Mouse (Mus musculus): Measurements from ENCODE around the gene Arnt2. TPM values are rescaled to one million over a fixed set of nuclear protein-coding genes. Genes with fewer than 3 reads are reported as not detected.

Arnt2 gene
- polyA plus RNA-seq (2016; fragmentation: Nextera tagmentation; extraction: Ambion mirVana) = 26.0 and 27.8 TPM in 2 replicates

- Histone ChIP-seq H3K4me3 (peak within 1 kb of the TSS; percentile 70), H3K27me3 (no peaks in the 10 kb centered on the region), H3K4me1 (peaks cover 16% of the 10 kb centered on the region; the same call in 1 of the 2 replicates), H3K9me3 (no peaks in the 10 kb centered on the region), H3K36me3 (no peaks in the 10 kb centered on the region), H3K4me2 (replicated peaks) (peak within 1 kb of the TSS; percentile 73), H3K9ac (peak within 1 kb of the TSS; percentile 84), H3K27ac (peak within 1 kb of the TSS; percentile 85)
- under 1% methylated on average over 67 of the region's 69 CpGs for WGBS
- ATAC-seq (ENCODE audit: insufficient number of reproducible peaks, insufficient read depth, low FRiP score, low TSS enrichment) = peak; percentile 88
Measured at GRCm38 (mm10) chr7:84409896-84410521, at the start of gene Arnt2. TSS of gene Arnt2 (minus strand) at chr7:84410176.

GRCm38 (mm10) chr7:84451681-84452080 is 41.7 kb upstream of the Arnt2 start:
- Histone ChIP-seq H3K36me3 (no peaks in the 10 kb centered on the region), H3K9me3 (no peaks in the 10 kb centered on the region), H3K4me2 (replicated peaks) (no peak overlapping the region), H3K27me3 (no peaks in the 10 kb centered on the region), H3K9ac (no peak overlapping the region), H3K27ac (no peak overlapping the region), H3K4me3 (no peak overlapping the region), H3K4me1 (no peaks in the 10 kb centered on the region)
- no peak for ATAC-seq (ENCODE audit: insufficient number of reproducible peaks, insufficient read depth, low FRiP score, low TSS enrichment)

- Histone ChIP-seq H3K27ac (no peak overlapping the region), H3K4me3 (no peak overlapping the region), H3K9ac (no peak overlapping the region), H3K4me2 (replicated peaks) (no peak overlapping the region), H3K9me3 (no peaks in the 10 kb centered on the region), H3K4me1 (no peaks in the 10 kb centered on the region), H3K36me3 (no peaks in the 10 kb centered on the region), H3K27me3 (no peaks in the 10 kb centered on the region)
- WGBS = 65% methylated on average over 2 of the region's 2 CpGs
- ATAC-seq (ENCODE audit: insufficient number of reproducible peaks, insufficient read depth, low FRiP score, low TSS enrichment) = no peak
Measured at GRCm38 (mm10) chr7:84449066-84449465, 39.1 kb upstream of the Arnt2 start.

GRCm38 (mm10) chr7:84448512-84448911 is 38.5 kb upstream of the Arnt2 start:
- Histone ChIP-seq H3K9ac (no peak overlapping the region), H3K9me3 (no peaks in the 10 kb centered on the region), H3K4me2 (replicated peaks) (no peak overlapping the region), H3K36me3 (no peaks in the 10 kb centered on the region), H3K27me3 (no peaks in the 10 kb centered on the region), H3K27ac (no peak overlapping the region), H3K4me1 (no peaks in the 10 kb centered on the region), H3K4me3 (no peak overlapping the region)
- ATAC-seq (ENCODE audit: insufficient number of reproducible peaks, insufficient read depth, low FRiP score, low TSS enrichment) = no peak

- Histone ChIP-seq H3K4me1 (no peaks in the 10 kb centered on the region), H3K9ac (no peak overlapping the region), H3K4me3 (no peak overlapping the region), H3K4me2 (replicated peaks) (no peak overlapping the region), H3K27ac (no peak overlapping the region), H3K36me3 (no peaks in the 10 kb centered on the region), H3K27me3 (no peaks in the 10 kb centered on the region), H3K9me3 (no peaks in the 10 kb centered on the region)
- 85% methylated on average over 5 of the region's 5 CpGs for WGBS
- no peak for ATAC-seq (ENCODE audit: insufficient number of reproducible peaks, insufficient read depth, low FRiP score, low TSS enrichment)
Measured at GRCm38 (mm10) chr7:84447740-84448435, 37.9 kb upstream of the Arnt2 start.

GRCm38 (mm10) chr7:84447060-84447459 is 37.1 kb upstream of the Arnt2 start:
- Histone ChIP-seq H3K9me3 (no peaks in the 10 kb centered on the region), H3K4me2 (replicated peaks) (no peak overlapping the region)
- no peak for ATAC-seq (ENCODE audit: insufficient number of reproducible peaks, insufficient read depth, low FRiP score, low TSS enrichment)

GRCm38 (mm10) chr7:84442343-84442911 is 32.5 kb upstream of the Arnt2 start:
- H3K27ac ChIP-seq = no peak overlapping the region
- H3K4me3 ChIP-seq = no peak overlapping the region
- H3K36me3 ChIP-seq = no peaks in the 10 kb centered on the region
- ATAC-seq (ENCODE audit: insufficient number of reproducible peaks, insufficient read depth, low FRiP score, low TSS enrichment) = no peak
- H3K27me3 ChIP-seq = no peaks in the 10 kb centered on the region
- H3K4me1 ChIP-seq = no peaks in the 10 kb centered on the region
- H3K9ac ChIP-seq = no peak overlapping the region
- no peaks in the 10 kb centered on the region for H3K9me3 ChIP-seq
- H3K4me2 ChIP-seq (replicated peaks) = no peak overlapping the region
- WGBS = 76% methylated on average over 2 of the region's 2 CpGs

More at GRCm38 (mm10) chr7:84447060-84447459, 37.1 kb upstream of the Arnt2 start:
- Histone ChIP-seq H3K4me1 (no peaks in the 10 kb centered on the region), H3K36me3 (no peaks in the 10 kb centered on the region), H3K9ac (no peak overlapping the region), H3K27ac (no peak overlapping the region), H3K27me3 (no peaks in the 10 kb centered on the region), H3K4me3 (no peak overlapping the region)
- 16% methylated on average over 4 of the region's 4 CpGs for WGBS

- no peak overlapping the region for H3K4me2 ChIP-seq (replicated peaks)
- no peak overlapping the region for H3K9ac ChIP-seq
- no peaks in the 10 kb centered on the region for H3K9me3 ChIP-seq
- no peak overlapping the region for H3K4me3 ChIP-seq
- H3K36me3 ChIP-seq = no peaks in the 10 kb centered on the region
- no peaks in the 10 kb centered on the region for H3K4me1 ChIP-seq
- H3K27ac ChIP-seq = no peak overlapping the region
- no peaks in the 10 kb centered on the region for H3K27me3 ChIP-seq
- no peak for ATAC-seq (ENCODE audit: insufficient number of reproducible peaks, insufficient read depth, low FRiP score, low TSS enrichment)
- whole genome bisulfite sequencing = 76% methylated on average over 1 of the region's 1 CpGs
Measured at GRCm38 (mm10) chr7:84439606-84440005, 29.6 kb upstream of the Arnt2 start.

GRCm38 (mm10) chr7:84434901-84435300 is 24.9 kb upstream of the Arnt2 start:
- no peak overlapping the region for H3K4me3 ChIP-seq
- no peak overlapping the region for H3K9ac ChIP-seq
- no peak overlapping the region for H3K27ac ChIP-seq
- H3K9me3 ChIP-seq = no peaks in the 10 kb centered on the region
- 73% methylated on average over 2 of the region's 2 CpGs for WGBS
- no peak for ATAC-seq (ENCODE audit: insufficient number of reproducible peaks, insufficient read depth, low FRiP score, low TSS enrichment)
- no peaks in the 10 kb centered on the region for H3K36me3 ChIP-seq
- H3K27me3 ChIP-seq = no peaks in the 10 kb centered on the region
- no peak overlapping the region for H3K4me2 ChIP-seq (replicated peaks)
- no peaks in the 10 kb centered on the region for H3K4me1 ChIP-seq

GRCm38 (mm10) chr7:84432151-84432550 is 22.2 kb upstream of the Arnt2 start:
- H3K4me2 ChIP-seq (replicated peaks) = no peak overlapping the region
- H3K4me3 ChIP-seq = no peak overlapping the region
- H3K27ac ChIP-seq = no peak overlapping the region
- no peaks in the 10 kb centered on the region for H3K4me1 ChIP-seq
- no peaks in the 10 kb centered on the region for H3K27me3 ChIP-seq
- no peaks in the 10 kb centered on the region for H3K9me3 ChIP-seq
- no peaks in the 10 kb centered on the region for H3K36me3 ChIP-seq
- no peak overlapping the region for H3K9ac ChIP-seq
- no peak for ATAC-seq (ENCODE audit: insufficient number of reproducible peaks, insufficient read depth, low FRiP score, low TSS enrichment)

GRCm38 (mm10) chr7:84427221-84427620 is 17.2 kb upstream of the Arnt2 start:
- no peak overlapping the region for H3K4me2 ChIP-seq (replicated peaks)
- H3K27me3 ChIP-seq = no peaks in the 10 kb centered on the region
- WGBS = 83% methylated on average over 2 of the region's 2 CpGs
- H3K27ac ChIP-seq = no peak overlapping the region
- H3K4me1 ChIP-seq = no peaks in the 10 kb centered on the region
- H3K9ac ChIP-seq = no peak overlapping the region
- no peaks in the 10 kb centered on the region for H3K9me3 ChIP-seq
- H3K4me3 ChIP-seq = no peak overlapping the region
- H3K36me3 ChIP-seq = no peaks in the 10 kb centered on the region
- no peak for ATAC-seq (ENCODE audit: insufficient number of reproducible peaks, insufficient read depth, low FRiP score, low TSS enrichment)

GRCm38 (mm10) chr7:84424670-84425385 is 14.9 kb upstream of the Arnt2 start:
- Histone ChIP-seq H3K4me1 (no peaks in the 10 kb centered on the region), H3K27ac (no peak overlapping the region), H3K9ac (no peak overlapping the region), H3K9me3 (no peaks in the 10 kb centered on the region), H3K4me2 (replicated peaks) (no peak overlapping the region), H3K36me3 (no peaks in the 10 kb centered on the region), H3K27me3 (no peaks in the 10 kb centered on the region), H3K4me3 (no peak overlapping the region)
- 61% methylated on average over 7 of the region's 7 CpGs for WGBS
- ATAC-seq (ENCODE audit: insufficient number of reproducible peaks, insufficient read depth, low FRiP score, low TSS enrichment) = no peak
